ENCODE assay signal across 16 mouse cellular contexts in the genomic region with DNA sequence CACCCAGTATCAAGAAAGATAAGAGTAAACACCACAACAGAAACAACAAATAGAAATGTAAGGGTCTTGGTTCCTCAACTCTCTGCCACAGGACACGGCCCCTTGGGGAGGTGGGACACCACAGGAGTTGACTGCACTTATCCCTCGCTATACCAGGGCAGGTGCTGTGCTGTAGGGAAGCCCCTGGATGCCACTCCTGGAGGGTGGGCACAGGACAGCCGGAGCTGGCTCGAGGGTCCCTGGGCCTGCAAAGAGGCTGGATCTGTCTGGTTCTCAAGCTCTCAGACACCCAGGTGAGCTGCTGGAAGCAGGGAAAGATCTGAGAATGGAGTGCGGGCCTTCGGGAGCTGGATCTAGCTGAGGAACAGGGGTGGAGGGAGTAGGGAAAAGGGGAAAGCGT.
"Had no signal": no experiment of that assay in that cellular context is flagged by ENCODE, and none has a peak within 500 bp of the region (broad histone marks: within the 10 kb centered on the region; RNA-seq: fewer than 3 reads in every experiment).

No protein-coding gene starts in this region.

- H3K4me2 ChIP-seq: neural tube, embryonic 13.5 days; neural tube, embryonic 15.5 days; stomach, embryonic 15.5 days had no signal

- DNase-seq: retina, postnatal 1 day; right cerebral cortex, adult 18-20 months; right cerebral cortex, postnatal 14 days; right cerebral cortex, postnatal 25 days; right cerebral cortex, postnatal 4 days; spleen, adult 18-20 months; thymus, adult 18-20 months; thymus, adult 2 months; thymus, postnatal 14 days; thymus, postnatal 25 days; thymus, postnatal 36 days; thymus, postnatal 4 days had no signal

- H3K4me3 ChIP-seq: neural tube, embryonic 13.5 days; neural tube, embryonic 15.5 days; stomach, embryonic 15.5 days had no signal

- H3K36me3 ChIP-seq: neural tube, embryonic 13.5 days; neural tube, embryonic 15.5 days; stomach, embryonic 15.5 days had no signal

- H3K9me3 ChIP-seq: neural tube, embryonic 13.5 days; neural tube, embryonic 15.5 days; stomach, embryonic 15.5 days had no signal

- H3K9ac ChIP-seq: neural tube, embryonic 13.5 days; neural tube, embryonic 15.5 days; stomach, embryonic 15.5 days had no signal

- H3K27me3 ChIP-seq: neural tube, embryonic 13.5 days; neural tube, embryonic 15.5 days; stomach, embryonic 15.5 days had no signal

- H3K4me1 ChIP-seq: neural tube, embryonic 13.5 days; neural tube, embryonic 15.5 days; stomach, embryonic 15.5 days had no signal

- H3K27ac ChIP-seq: neural tube, embryonic 13.5 days; neural tube, embryonic 15.5 days; stomach, embryonic 15.5 days; stomach, postnatal 0 days had no signal
